Mouse (Mus musculus): ENCODE measurements at regions not wholly inside any gene's neighbourhood (a gene's known extent, or its start where the extent isn't known, plus 50 kb on each side); places are given as distances from the start of the nearest gene placed in this dataset.

DNA sequence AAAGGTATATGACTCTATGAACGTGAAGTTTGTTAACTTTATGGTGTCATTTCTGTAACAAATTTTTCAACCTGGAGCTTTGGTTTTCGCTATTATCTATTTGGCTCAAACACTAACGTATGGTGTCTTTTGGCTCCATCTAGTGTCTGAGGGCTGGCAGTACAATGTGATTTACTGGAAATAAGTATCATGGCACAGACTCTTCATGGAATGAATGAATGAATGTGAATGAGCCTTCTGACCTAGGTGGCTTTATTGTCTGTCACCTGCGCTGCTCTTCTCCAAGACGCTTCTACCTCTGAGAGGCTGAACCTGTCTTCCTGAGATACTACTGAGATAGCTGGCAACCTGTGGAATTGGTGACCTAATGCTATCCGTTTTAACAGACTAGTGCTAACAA lies 87.1 kb downstream of the Gm9733 start:
- H3K27me3 ChIP-seq (ENCODE audit: insufficient read depth, low read length), result no peaks in the 10 kb centered on the region
- no peaks in the 10 kb centered on the region for H3K4me1 ChIP-seq (ENCODE audit: insufficient read depth)
- DNase-seq (peak; percentile 89), ATAC-seq (ENCODE audit: insufficient read depth) (peak; percentile 44; the same call in 1 of the 2 replicates)
- no peak overlapping the region for H3K4me2 ChIP-seq
- H3K9me3 ChIP-seq (ENCODE audit: low read depth, low read length), result no peaks in the 10 kb centered on the region
- H3K9ac ChIP-seq, result no peak overlapping the region
- 19% methylated on average over 6 of the region's 6 CpGs for WGBS
- no peak overlapping the region for H3K27ac ChIP-seq (ENCODE audit: low read depth)
- no peaks in the 10 kb centered on the region for H3K36me3 ChIP-seq (ENCODE audit: insufficient read depth)
- H3K4me3 ChIP-seq (ENCODE audit: low read depth, low read length), result no peak overlapping the region
- TF ChIP-seq CTCF (IDR thresholded peaks at IDR 0.05; ENCODE audit: low read depth), result peak; percentile 79

Data from lung, embryonic 14.5 days (tissue).